Mouse (Mus musculus): ENCODE results near the gene 8030411F24Rik. TPM values are rescaled to one million over a fixed set of nuclear protein-coding genes. Genes with fewer than 3 reads are reported as not detected.
A peak's percentile ranks its signal among the peaks of the same experiment; 100 is the strongest.
"Not testable (repeated sequence)": the region's sequence is repeated elsewhere in the genome, so short reads cannot be mapped to it uniquely, and the experiment has no call there.

Gene 8030411F24Rik
- not detected in 2 replicates for polyA plus RNA-seq (2015; fragmentation: Nextera tagmentation; extraction: Ambion mirVana)

- no peak within 1 kb of the TSS for H3K4me3 ChIP-seq (replicated peaks)
- H3K4me1 ChIP-seq = no peaks in the 10 kb centered on the region
- no peaks in the 10 kb centered on the region for H3K36me3 ChIP-seq
- ATAC-seq (ENCODE audit: insufficient read depth, low FRiP score, low read depth) = no peak
- H3K9ac ChIP-seq = no peak within 1 kb of the TSS
- 7% methylated on average over 1 of the region's 1 CpGs for WGBS
- H3K27ac ChIP-seq = no peak within 1 kb of the TSS
- H3K4me2 ChIP-seq = no peak within 1 kb of the TSS
- H3K9me3 ChIP-seq = no peaks in the 10 kb centered on the region
- H3K27me3 ChIP-seq (replicated peaks) = no peaks in the 10 kb centered on the region
These were observed at the start of gene 8030411F24Rik for GRCm38 (mm10) chr2:148781709-148782108. Gene 8030411F24Rik, plus strand, starts transcription at chr2:148782009.

- Histone ChIP-seq H3K4me2 (peak within 1 kb of the TSS; percentile 92), H3K9ac (peak within 1 kb of the TSS; percentile 81), H3K27me3 (replicated peaks) (no peaks in the 10 kb centered on the region), H3K4me1 (no peaks in the 10 kb centered on the region), H3K27ac (no peak within 1 kb of the TSS), H3K36me3 (no peaks in the 10 kb centered on the region), H3K4me3 (replicated peaks) (peak within 1 kb of the TSS; percentile 80), H3K9me3 (no peaks in the 10 kb centered on the region)
- WGBS = 3% methylated on average over 18 of the region's 18 CpGs
- ATAC-seq (ENCODE audit: insufficient read depth, low FRiP score, low read depth) = peak; percentile 100
These were observed 49.3 kb upstream of the 8030411F24Rik start, which contains the start of gene Napb for GRCm38 (mm10) chr2:148732327-148733000. Gene Napb, minus strand, starts transcription at chr2:148732467.

GRCm38 (mm10) chr2:148743001-148743400, 38.8 kb upstream of the 8030411F24Rik start:
- ATAC-seq (ENCODE audit: insufficient read depth, low FRiP score, low read depth) = no peak
- H3K4me2 ChIP-seq = no peak overlapping the region
- WGBS = 63% methylated on average over 3 of the region's 3 CpGs
- H3K27me3 ChIP-seq (replicated peaks) = no peaks in the 10 kb centered on the region
- H3K4me1 ChIP-seq = no peaks in the 10 kb centered on the region
- H3K9ac ChIP-seq = no peak overlapping the region
- no peaks in the 10 kb centered on the region for H3K36me3 ChIP-seq
- H3K4me3 ChIP-seq (replicated peaks) = no peak overlapping the region
- no peak overlapping the region for H3K27ac ChIP-seq
- no peaks in the 10 kb centered on the region for H3K9me3 ChIP-seq

GRCm38 (mm10) chr2:148743846-148744407, 37.9 kb upstream of the 8030411F24Rik start:
- ATAC-seq (ENCODE audit: insufficient read depth, low FRiP score, low read depth) = no peak
- Histone ChIP-seq H3K27ac (no peak overlapping the region), H3K9me3 (no peaks in the 10 kb centered on the region), H3K4me3 (replicated peaks) (no peak overlapping the region), H3K27me3 (replicated peaks) (no peaks in the 10 kb centered on the region), H3K36me3 (no peaks in the 10 kb centered on the region), H3K4me1 (no peaks in the 10 kb centered on the region), H3K4me2 (no peak overlapping the region), H3K9ac (no peak overlapping the region)
- WGBS = 75% methylated on average over 3 of the region's 3 CpGs

GRCm38 (mm10) chr2:148750058-148750457, 31.8 kb upstream of the 8030411F24Rik start, which contains the start of gene Cstl1:
Gene Cstl1, plus strand, starts transcription at chr2:148750358.
- Histone ChIP-seq H3K36me3 (no peaks in the 10 kb centered on the region), H3K4me3 (replicated peaks) (no peak within 1 kb of the TSS), H3K27ac (no peak within 1 kb of the TSS), H3K27me3 (replicated peaks) (no peaks in the 10 kb centered on the region), H3K4me2 (no peak within 1 kb of the TSS), H3K4me1 (no peaks in the 10 kb centered on the region), H3K9me3 (no peaks in the 10 kb centered on the region), H3K9ac (no peak within 1 kb of the TSS)
- WGBS = 78% methylated on average over 1 of the region's 1 CpGs
- no peak for ATAC-seq (ENCODE audit: insufficient read depth, low FRiP score, low read depth)

GRCm38 (mm10) chr2:148751893-148752813, 29.7 kb upstream of the 8030411F24Rik start:
- H3K9ac ChIP-seq = no peak overlapping the region

GRCm38 (mm10) chr2:148754310-148754846, 27.4 kb upstream of the 8030411F24Rik start:
- no peaks in the 10 kb centered on the region for H3K36me3 ChIP-seq
- ATAC-seq (ENCODE audit: insufficient read depth, low FRiP score, low read depth) = no peak
- WGBS = 54% methylated on average over 1 of the region's 1 CpGs
- no peak overlapping the region for H3K9ac ChIP-seq
- no peaks in the 10 kb centered on the region for H3K4me1 ChIP-seq
- H3K27me3 ChIP-seq (replicated peaks) = no peaks in the 10 kb centered on the region
- H3K4me3 ChIP-seq (replicated peaks) = no peak overlapping the region
- no peaks in the 10 kb centered on the region for H3K9me3 ChIP-seq
- H3K4me2 ChIP-seq = no peak overlapping the region
- H3K27ac ChIP-seq = no peak overlapping the region

More at GRCm38 (mm10) chr2:148751893-148752813, 29.7 kb upstream of the 8030411F24Rik start:
- ATAC-seq (ENCODE audit: insufficient read depth, low FRiP score, low read depth) = peak; percentile 47; the same call in 1 of the 2 replicates
- WGBS = 17% methylated on average over 15 of the region's 15 CpGs
- Histone ChIP-seq H3K27ac (no peak overlapping the region), H3K4me2 (peak overlapping the region; percentile 52), H3K27me3 (replicated peaks) (no peaks in the 10 kb centered on the region), H3K4me1 (no peaks in the 10 kb centered on the region), H3K9me3 (no peaks in the 10 kb centered on the region), H3K36me3 (no peaks in the 10 kb centered on the region), H3K4me3 (replicated peaks) (peak overlapping the region; percentile 30)

GRCm38 (mm10) chr2:148763648-148764388, 18.0 kb upstream of the 8030411F24Rik start:
- Histone ChIP-seq H3K4me2 (no peak overlapping the region), H3K27me3 (replicated peaks) (no peaks in the 10 kb centered on the region), H3K27ac (no peak overlapping the region), H3K9me3 (no peaks in the 10 kb centered on the region), H3K4me3 (replicated peaks) (no peak overlapping the region), H3K36me3 (no peaks in the 10 kb centered on the region), H3K4me1 (no peaks in the 10 kb centered on the region), H3K9ac (no peak overlapping the region)
- WGBS = 94% methylated on average over 1 of the region's 1 CpGs
- ATAC-seq (ENCODE audit: insufficient read depth, low FRiP score, low read depth) = no peak

GRCm38 (mm10) chr2:148771397-148771796, 10.4 kb upstream of the 8030411F24Rik start, which contains the start of gene Cst11:
Gene Cst11, minus strand, starts transcription at chr2:148771497.
- H3K4me3 ChIP-seq (replicated peaks); H3K9me3 ChIP-seq; H3K9ac ChIP-seq; H3K36me3 ChIP-seq; H3K27me3 ChIP-seq (replicated peaks); H3K4me2 ChIP-seq; ATAC-seq (ENCODE audit: insufficient read depth, low FRiP score, low read depth); H3K27ac ChIP-seq; H3K4me1 ChIP-seq: not testable (repeated sequence)
- WGBS = 82% methylated on average over 4 of the region's 4 CpGs

- Histone ChIP-seq H3K36me3 (no peaks in the 10 kb centered on the region), H3K4me3 (replicated peaks) (no peak within 1 kb of the TSS), H3K4me2 (no peak within 1 kb of the TSS), H3K27me3 (replicated peaks) (no peaks in the 10 kb centered on the region), H3K9me3 (no peaks in the 10 kb centered on the region), H3K27ac (no peak within 1 kb of the TSS), H3K4me1 (no peaks in the 10 kb centered on the region), H3K9ac (no peak within 1 kb of the TSS)
- ATAC-seq (ENCODE audit: insufficient read depth, low FRiP score, low read depth) = no peak
- WGBS = 94% methylated on average over 6 of the region's 6 CpGs
These were observed 7.3 kb downstream of the 8030411F24Rik start, which contains the start of gene Cst12 for GRCm38 (mm10) chr2:148789142-148789541. Gene Cst12, plus strand, starts transcription at chr2:148789361.

- H3K9me3 ChIP-seq = no peaks in the 10 kb centered on the region
- no peak within 1 kb of the TSS for H3K27ac ChIP-seq
- H3K4me2 ChIP-seq = no peak within 1 kb of the TSS
- 78% methylated on average over 1 of the region's 1 CpGs for WGBS
- no peak within 1 kb of the TSS for H3K9ac ChIP-seq
- no peaks in the 10 kb centered on the region for H3K36me3 ChIP-seq
- H3K4me3 ChIP-seq (replicated peaks) = no peak within 1 kb of the TSS
- no peak for ATAC-seq (ENCODE audit: insufficient read depth, low FRiP score, low read depth)
- no peaks in the 10 kb centered on the region for H3K4me1 ChIP-seq
- no peaks in the 10 kb centered on the region for H3K27me3 ChIP-seq (replicated peaks)
These were observed 16.7 kb downstream of the 8030411F24Rik start, which contains the start of gene Cst8 for GRCm38 (mm10) chr2:148798485-148798884. Gene Cst8, plus strand, starts transcription at chr2:148798785.

Measured in stomach, embryonic 15.5 days (tissue).